22 mouse cellular contexts compared by ENCODE assay signal in genomic region chr13:96574170-96574569, GRCm38 (mm10). TPM values are rescaled to one million over a fixed set of nuclear protein-coding genes. Genes with fewer than 3 reads are reported as not detected.
DNase-seq lines count a peak whose midpoint lies in the region; ATAC-seq and TF ChIP-seq lines count a peak whose summit lies in the region.
"Had no signal": no experiment of that assay in that cellular context is flagged by ENCODE, and none has a peak within 500 bp of the region (broad histone marks: within the 10 kb centered on the region; RNA-seq: fewer than 3 reads in every experiment).

No protein-coding gene starts in this region.

- ATAC-seq in heart, embryonic 16.5 days (replicated peaks; ENCODE audit: extremely low read depth, insufficient read depth, low FRiP score) = no peak
- no peak for ATAC-seq in lung, embryonic 14.5 days (ENCODE audit: insufficient read depth)
- ATAC-seq in embryonic facial prominence, embryonic 14.5 days (ENCODE audit: low read depth) = peak; percentile 77
- ATAC-seq: activated CD4-positive, CD25-positive, alpha-beta regulatory T cell, adult 4 months; forebrain, embryonic 15.5 days had no signal

- peak overlapping the region; percentile 35; the same call in 1 of the 2 replicates for H3K27ac ChIP-seq in heart, embryonic 16.5 days (ENCODE audit: low read length)
- H3K27ac ChIP-seq in lung, embryonic 14.5 days (ENCODE audit: low read depth) = no peak overlapping the region
- no peak overlapping the region for H3K27ac ChIP-seq in embryonic facial prominence, embryonic 14.5 days (replicated peaks; ENCODE audit: low read depth, low read length)
- no peak overlapping the region for H3K27ac ChIP-seq in left cerebral cortex, adult 2 months
- H3K27ac ChIP-seq: forebrain, embryonic 15.5 days; heart, adult 2 months; heart, embryonic 15.5 days; hindbrain, embryonic 15.5 days had no signal

- intact Hi-C loops in heart, postnatal 10 days (cut with DNase I) = no loop called here
- intact Hi-C loops in left cerebral cortex, adult 2 months (cut with DNase I) = no loop called here

- WGBS in heart, embryonic 16.5 days = 71% methylated on average over 2 of the region's 2 CpGs
- WGBS in lung, embryonic 14.5 days = 73% methylated on average over 2 of the region's 2 CpGs
- 76% methylated on average over 2 of the region's 2 CpGs for WGBS in embryonic facial prominence, embryonic 14.5 days

- no peak for TF ChIP-seq CTCF in lung, embryonic 14.5 days (IDR thresholded peaks at IDR 0.05; ENCODE audit: low read depth)
- no peak for TF ChIP-seq CTCF in left cerebral cortex, adult 2 months (IDR thresholded peaks at IDR 0.05)

- no peak for DNase-seq in heart, postnatal 10 days
- peak; percentile 24 for DNase-seq in lung, embryonic 14.5 days
- DNase-seq in lung, postnatal 4 days = no peak
- peak; percentile 83 for DNase-seq in embryonic facial prominence, embryonic 14.5 days (ENCODE audit: low spot score)
- peak; percentile 78 for DNase-seq in gonadal fat pad, adult 2 months (ENCODE audit: low read depth)
- no peak for DNase-seq in left cerebral cortex, adult 2 months (ENCODE audit: extremely low spot score in 1 of 2, low spot score in 2 of 2)
- no peak for DNase-seq in layer of hippocampus, adult 9-11 months
- DNase-seq: adrenal gland, postnatal 14 days; cerebellum, adult 11-12 months; cerebellum, adult 9-10 months; cerebellum, postnatal 25 days; gastrocnemius, postnatal 10 days; heart, adult 2 months; heart, postnatal 36 days had no signal

- H3K27me3 ChIP-seq in heart, embryonic 16.5 days (ENCODE audit: control insufficient read depth, insufficient read depth, low read length) = no peaks in the 10 kb centered on the region
- H3K27me3 ChIP-seq in lung, embryonic 14.5 days (ENCODE audit: insufficient read depth, low read length) = no peaks in the 10 kb centered on the region
- H3K27me3 ChIP-seq in embryonic facial prominence, embryonic 14.5 days (replicated peaks; ENCODE audit: control insufficient read depth, insufficient read depth, low read length) = no peaks in the 10 kb centered on the region
- H3K27me3 ChIP-seq: embryonic facial prominence, embryonic 15.5 days; forebrain, embryonic 15.5 days; heart, embryonic 15.5 days; hindbrain, embryonic 15.5 days had no signal

- H3K4me1 ChIP-seq in heart, embryonic 16.5 days (ENCODE audit: control insufficient read depth, insufficient read depth, low read length) = peaks cover 7% of the 10 kb centered on the region
- no peaks in the 10 kb centered on the region for H3K4me1 ChIP-seq in lung, embryonic 14.5 days (ENCODE audit: insufficient read depth)
- peaks cover 5% of the 10 kb centered on the region; the same call in 1 of the 2 replicates for H3K4me1 ChIP-seq in embryonic facial prominence, embryonic 14.5 days (ENCODE audit: control insufficient read depth, insufficient read depth, low read length)
- H3K4me1 ChIP-seq: forebrain, embryonic 15.5 days; hindbrain, embryonic 15.5 days had no signal

- H3K4me2 ChIP-seq in heart, embryonic 16.5 days (ENCODE audit: low read depth, low read length) = no peak overlapping the region
- no peak overlapping the region for H3K4me2 ChIP-seq in lung, embryonic 14.5 days
- no peak overlapping the region for H3K4me2 ChIP-seq in embryonic facial prominence, embryonic 14.5 days (ENCODE audit: low read depth, low read length)
- H3K4me2 ChIP-seq: embryonic facial prominence, embryonic 15.5 days; forebrain, embryonic 15.5 days; heart, embryonic 11.5 days; heart, embryonic 15.5 days; hindbrain, embryonic 15.5 days had no signal

- H3K36me3 ChIP-seq in heart, embryonic 16.5 days (ENCODE audit: control insufficient read depth, insufficient read depth) = peaks cover 4% of the 10 kb centered on the region; the same call in 1 of the 2 replicates
- H3K36me3 ChIP-seq in lung, embryonic 14.5 days (ENCODE audit: insufficient read depth) = no peaks in the 10 kb centered on the region
- H3K36me3 ChIP-seq in embryonic facial prominence, embryonic 14.5 days (ENCODE audit: control insufficient read depth, insufficient read depth, low read length) = peaks cover 11% of the 10 kb centered on the region

- H3K9ac ChIP-seq in heart, embryonic 16.5 days (ENCODE audit: low read length) = no peak overlapping the region
- no peak overlapping the region for H3K9ac ChIP-seq in lung, embryonic 14.5 days
- no peak overlapping the region for H3K9ac ChIP-seq in embryonic facial prominence, embryonic 14.5 days (ENCODE audit: low read depth, low read length)
- H3K9ac ChIP-seq: embryonic facial prominence, embryonic 15.5 days; forebrain, embryonic 15.5 days; heart, embryonic 15.5 days; hindbrain, embryonic 15.5 days had no signal

- H3K9me3 ChIP-seq in heart, embryonic 16.5 days (replicated peaks; ENCODE audit: control insufficient read depth, low read length) = no peaks in the 10 kb centered on the region; the same call in 1 of the 2 replicates
- H3K9me3 ChIP-seq in lung, embryonic 14.5 days (ENCODE audit: low read depth, low read length) = no peaks in the 10 kb centered on the region
- H3K9me3 ChIP-seq in embryonic facial prominence, embryonic 14.5 days (ENCODE audit: control insufficient read depth, low read length) = no peaks in the 10 kb centered on the region
- H3K9me3 ChIP-seq: embryonic facial prominence, embryonic 15.5 days; forebrain, embryonic 15.5 days; heart, embryonic 15.5 days; hindbrain, embryonic 15.5 days had no signal

- H3K4me3 ChIP-seq in heart, embryonic 16.5 days (ENCODE audit: low read length) = no peak overlapping the region
- H3K4me3 ChIP-seq in lung, embryonic 14.5 days (ENCODE audit: low read depth, low read length) = no peak overlapping the region
- H3K4me3 ChIP-seq in embryonic facial prominence, embryonic 14.5 days (ENCODE audit: low read depth, low read length) = no peak overlapping the region
- H3K4me3 ChIP-seq in left cerebral cortex, adult 2 months = no peak overlapping the region
- H3K4me3 ChIP-seq: embryonic facial prominence, embryonic 15.5 days; erythroblast, embryonic 14.5 days; forebrain, embryonic 15.5 days; heart, adult 2 months; heart, embryonic 15.5 days; hindbrain, embryonic 15.5 days had no signal

RNA-seq across cellular contexts. Expression of gene Col4a3bp, which starts 31.8 kb away (rescaled TPM):
- polyA plus RNA-seq in heart, embryonic 16.5 days (2015; fragmentation: Nextera tagmentation; extraction: Ambion mirVana) = 8.7 and 9.1 TPM in 2 replicates
- total RNA-seq in heart, postnatal 10 days (2021) = 10 to 100 TPM; 39.4 to 42.0 TPM
- polyA plus RNA-seq in lung, embryonic 14.5 days (2014; fragmentation: Nextera tagmentation; extraction: Ambion mirVana) = 10.7 TPM in 2 replicates
- polyA plus RNA-seq in embryonic facial prominence, embryonic 14.5 days (2014; fragmentation: Nextera tagmentation; extraction: Ambion mirVana) = 10.2 and 10.8 TPM in 2 replicates
- 10.5 and 13.1 TPM in 2 replicates for polyA plus RNA-seq in gonadal fat pad, adult 2 months (2012; rRNA removed)
- total RNA-seq in left cerebral cortex, adult 2 months (2021) = 10 to 100 TPM; 68.3 to 68.5 TPM

RNA-seq across cellular contexts. Expression of gene Polk, which starts 31.8 kb away (rescaled TPM):
- polyA plus RNA-seq in heart, embryonic 16.5 days (2015; fragmentation: Nextera tagmentation; extraction: Ambion mirVana) = 6.5 and 7.3 TPM in 2 replicates
- total RNA-seq in heart, postnatal 10 days (2021) = 1 to 10 TPM; 5.8 to 8.1 TPM
- 10.2 and 11.3 TPM in 2 replicates for polyA plus RNA-seq in lung, embryonic 14.5 days (2014; fragmentation: Nextera tagmentation; extraction: Ambion mirVana)
- polyA plus RNA-seq in embryonic facial prominence, embryonic 14.5 days (2014; fragmentation: Nextera tagmentation; extraction: Ambion mirVana) = 10.1 and 10.7 TPM in 2 replicates
- polyA plus RNA-seq in gonadal fat pad, adult 2 months (2012; rRNA removed) = 2.8 TPM in 2 replicates
- total RNA-seq in left cerebral cortex, adult 2 months (2021) = 10 to 100 TPM; 11.8 to 13.6 TPM

Comparison
In these comparisons a context has a peak if more than half of its experiments do, and no peak if none do; other contexts are left out.
1. DNase-seq: peak in lung, embryonic 14.5 days (single experiment), embryonic facial prominence, embryonic 14.5 days (single experiment) and gonadal fat pad, adult 2 months (single experiment); none in heart, postnatal 10 days (0 of 2), lung, postnatal 4 days (0 of 2), left cerebral cortex, adult 2 months (0 of 2) and layer of hippocampus, adult 9-11 months (single experiment).